Mouse (Mus musculus): ENCODE results near the gene Actn1. TPM values are rescaled to one million over a fixed set of nuclear protein-coding genes. Genes with fewer than 3 reads are reported as not detected.

Gene Actn1
- polyA plus RNA-seq, 1 experiment = 408 TPM

DNA sequence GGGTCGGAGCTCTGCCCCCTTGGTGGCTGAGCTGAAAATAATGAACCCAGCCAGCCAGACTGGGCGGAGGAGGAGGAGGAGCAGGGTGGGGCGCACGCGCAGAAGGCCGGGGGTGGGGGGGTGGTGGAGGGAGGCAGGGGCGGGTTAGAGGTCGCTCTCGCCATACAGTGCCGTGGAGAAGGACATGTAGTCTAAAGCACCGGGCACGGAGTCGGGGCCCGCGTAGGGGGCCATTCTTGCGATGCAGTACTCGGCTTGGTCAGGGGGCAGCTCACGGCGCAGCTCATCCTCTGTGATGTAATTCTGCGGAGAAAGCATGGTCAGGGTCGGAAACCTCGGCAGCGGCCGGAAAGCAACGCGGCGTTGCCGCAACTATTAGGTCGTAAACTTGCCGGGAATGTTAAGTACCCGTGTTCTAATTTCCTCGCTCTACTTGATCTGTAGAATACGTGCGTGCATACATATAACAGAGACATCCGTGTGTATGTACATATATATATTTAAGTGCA, 91.9 kb downstream of the Actn1 start:
- H3K36me3 ChIP-seq (replicated peaks; ENCODE audit: low read length) = peaks cover 87% of the 10 kb centered on the region
- peak overlapping the region; percentile 92 for H3K4me3 ChIP-seq (replicated peaks)
- no peak for TF ChIP-seq FLI1 (IDR thresholded peaks at IDR 0.05; ENCODE audit: low read length)
- TF ChIP-seq GATA1 (IDR thresholded peaks at IDR 0.05; ENCODE audit: borderline replicate concordance, low read length) = no peak
- no peaks in the 10 kb centered on the region for H3K27me3 ChIP-seq (replicated peaks)
- H3K9me3 ChIP-seq = no peaks in the 10 kb centered on the region
- H3K4me1 ChIP-seq = peaks cover 33% of the 10 kb centered on the region

DNA sequence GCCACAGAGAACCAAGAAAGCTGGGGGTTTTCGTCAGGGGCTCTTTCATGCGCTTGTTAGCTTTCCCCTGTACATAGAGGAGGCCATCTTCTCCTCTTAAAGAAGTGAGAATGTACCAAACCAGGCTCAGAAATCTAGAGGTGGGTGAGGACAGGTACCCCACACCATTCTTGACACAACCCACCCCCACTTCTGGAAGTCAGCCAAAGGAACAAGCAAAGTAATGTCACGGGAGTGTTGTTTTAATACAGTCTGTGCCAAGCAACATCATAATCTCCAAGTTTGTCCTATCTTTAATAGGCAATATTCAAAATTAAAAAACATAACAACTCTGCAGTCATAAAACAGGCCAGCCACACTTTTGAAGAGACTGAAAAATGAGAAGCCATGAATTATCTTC, 92.8 kb downstream of the Actn1 start:
- TF ChIP-seq GATA1 (IDR thresholded peaks at IDR 0.05; ENCODE audit: borderline replicate concordance, low read length) = no peak
- TF ChIP-seq FLI1 (IDR thresholded peaks at IDR 0.05; ENCODE audit: low read length) = no peak
- no peaks in the 10 kb centered on the region for H3K9me3 ChIP-seq
- H3K4me3 ChIP-seq (replicated peaks) = no peak overlapping the region
- no peaks in the 10 kb centered on the region for H3K27me3 ChIP-seq (replicated peaks)
- peaks cover 42% of the 10 kb centered on the region for H3K4me1 ChIP-seq
- peaks cover 81% of the 10 kb centered on the region for H3K36me3 ChIP-seq (replicated peaks; ENCODE audit: low read length)

DNA sequence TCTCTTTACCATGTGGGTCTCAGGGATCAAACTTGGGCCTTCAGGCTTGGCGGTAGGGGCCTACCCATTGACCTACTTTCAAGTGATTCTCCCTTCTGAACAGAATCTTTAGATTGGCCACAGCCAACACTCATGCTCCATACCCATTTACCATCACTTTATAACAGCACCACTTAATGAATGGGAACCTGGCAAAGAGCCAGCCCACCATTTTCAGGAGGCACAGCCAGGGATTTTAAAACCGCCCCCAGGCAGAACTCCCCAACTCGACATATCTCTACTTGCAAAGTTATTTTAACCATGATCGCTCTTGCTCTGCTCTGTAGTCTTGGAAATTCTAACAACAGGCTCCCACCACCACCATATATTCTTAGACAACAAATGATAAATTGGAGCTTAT, 93.5 kb downstream of the Actn1 start:
- peaks cover 78% of the 10 kb centered on the region for H3K36me3 ChIP-seq (replicated peaks; ENCODE audit: low read length)
- H3K27me3 ChIP-seq (replicated peaks) = no peaks in the 10 kb centered on the region
- peaks cover 49% of the 10 kb centered on the region for H3K4me1 ChIP-seq

DNA sequence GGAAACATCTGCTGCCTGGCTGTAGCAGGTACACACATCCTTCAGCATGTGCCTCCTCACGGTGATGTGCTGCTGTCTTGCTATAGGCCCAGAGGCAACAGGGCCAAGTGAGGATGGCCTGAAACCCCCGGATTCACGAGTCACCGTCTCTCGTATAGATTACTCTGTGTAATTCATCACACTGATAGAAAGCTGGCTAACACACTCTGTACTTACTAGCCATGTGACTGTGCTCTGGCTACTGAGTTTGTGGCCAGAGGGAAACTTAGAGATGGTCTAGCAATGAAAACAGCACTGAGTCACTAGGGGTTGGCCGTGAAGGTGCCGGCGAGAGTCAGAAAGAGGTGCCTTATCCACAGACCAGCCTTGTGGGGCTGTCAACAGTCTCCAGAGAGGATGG, 95.6 kb downstream of the Actn1 start:
- no peaks in the 10 kb centered on the region for H3K9me3 ChIP-seq
- H3K4me1 ChIP-seq = peaks cover 61% of the 10 kb centered on the region
- peak overlapping the region; percentile 38 for H3K4me3 ChIP-seq (replicated peaks)
- TF ChIP-seq FLI1 (IDR thresholded peaks at IDR 0.05; ENCODE audit: low read length) (no peak), GATA1 (IDR thresholded peaks at IDR 0.05; ENCODE audit: borderline replicate concordance, low read length) (no peak)
- peaks cover 58% of the 10 kb centered on the region for H3K36me3 ChIP-seq (replicated peaks; ENCODE audit: low read length)
- no peaks in the 10 kb centered on the region for H3K27me3 ChIP-seq (replicated peaks)

More for the DNA sequence above, 93.5 kb downstream of the Actn1 start:
- Histone ChIP-seq H3K4me3 (replicated peaks) (no peak overlapping the region), H3K9me3 (no peaks in the 10 kb centered on the region)
- no peak for TF ChIP-seq FLI1 (IDR thresholded peaks at IDR 0.05; ENCODE audit: low read length)
- TF ChIP-seq GATA1 (IDR thresholded peaks at IDR 0.05; ENCODE audit: borderline replicate concordance, low read length) = no peak

DNA sequence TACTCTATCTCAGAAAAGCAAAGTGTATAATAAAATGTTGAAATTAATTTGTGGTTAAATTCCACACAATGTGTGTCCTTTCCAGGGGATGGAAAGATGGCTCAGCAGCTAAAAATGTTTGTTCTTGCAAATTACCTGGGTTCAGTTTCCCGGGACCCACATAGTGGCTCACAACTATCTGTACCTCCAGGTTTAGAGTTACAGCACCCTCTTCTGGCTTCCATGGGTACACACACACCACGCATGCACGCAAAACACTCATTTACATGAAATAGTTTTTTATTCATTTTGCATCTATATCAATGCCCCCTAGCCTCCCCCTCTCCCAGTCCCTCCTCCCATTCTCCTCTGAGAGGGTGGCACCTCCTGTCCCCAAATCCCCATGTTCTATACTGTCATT, 97.7 kb downstream of the Actn1 start:
- peaks cover 43% of the 10 kb centered on the region for H3K36me3 ChIP-seq (replicated peaks; ENCODE audit: low read length)
- no peak overlapping the region for H3K4me3 ChIP-seq (replicated peaks)
- peaks cover 70% of the 10 kb centered on the region for H3K4me1 ChIP-seq
- H3K9me3 ChIP-seq = no peaks in the 10 kb centered on the region
- H3K27me3 ChIP-seq (replicated peaks) = no peaks in the 10 kb centered on the region
- no peak for TF ChIP-seq GATA1 (IDR thresholded peaks at IDR 0.05; ENCODE audit: borderline replicate concordance, low read length)
- TF ChIP-seq FLI1 (IDR thresholded peaks at IDR 0.05; ENCODE audit: low read length) = no peak

DNA sequence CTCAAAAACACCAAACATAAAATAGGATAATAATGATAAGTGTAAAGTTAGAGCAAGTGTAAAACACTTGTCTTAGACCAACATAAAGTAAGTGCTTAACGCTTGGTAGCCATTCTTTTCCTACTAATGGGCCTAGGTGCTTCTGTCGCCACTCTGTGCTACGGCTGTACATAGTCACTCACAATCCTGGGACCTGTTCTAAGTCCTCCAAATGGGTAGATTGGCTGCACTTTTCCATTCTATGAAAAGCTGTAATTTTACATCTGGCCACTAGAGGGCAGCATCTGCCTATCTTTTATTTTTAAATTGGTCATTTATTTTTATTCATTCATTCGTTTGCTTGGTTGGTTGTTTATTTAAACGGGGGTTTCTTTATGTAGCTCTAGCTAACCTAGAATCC, 102.5 kb downstream of the Actn1 start:
- Histone ChIP-seq H3K4me3 (replicated peaks) (peak overlapping the region; percentile 57), H3K9me3 (0 out of 2 replicates have a peak, but pooled peaks cover 2% of the 10 kb centered on the region), H3K27me3 (replicated peaks) (no peaks in the 10 kb centered on the region), H3K4me1 (peaks cover 65% of the 10 kb centered on the region), H3K36me3 (replicated peaks; ENCODE audit: low read length) (peaks cover 4% of the 10 kb centered on the region)
- TF ChIP-seq GATA1 (IDR thresholded peaks at IDR 0.05; ENCODE audit: borderline replicate concordance, low read length) = no peak
- no peak for TF ChIP-seq FLI1 (IDR thresholded peaks at IDR 0.05; ENCODE audit: low read length)

DNA sequence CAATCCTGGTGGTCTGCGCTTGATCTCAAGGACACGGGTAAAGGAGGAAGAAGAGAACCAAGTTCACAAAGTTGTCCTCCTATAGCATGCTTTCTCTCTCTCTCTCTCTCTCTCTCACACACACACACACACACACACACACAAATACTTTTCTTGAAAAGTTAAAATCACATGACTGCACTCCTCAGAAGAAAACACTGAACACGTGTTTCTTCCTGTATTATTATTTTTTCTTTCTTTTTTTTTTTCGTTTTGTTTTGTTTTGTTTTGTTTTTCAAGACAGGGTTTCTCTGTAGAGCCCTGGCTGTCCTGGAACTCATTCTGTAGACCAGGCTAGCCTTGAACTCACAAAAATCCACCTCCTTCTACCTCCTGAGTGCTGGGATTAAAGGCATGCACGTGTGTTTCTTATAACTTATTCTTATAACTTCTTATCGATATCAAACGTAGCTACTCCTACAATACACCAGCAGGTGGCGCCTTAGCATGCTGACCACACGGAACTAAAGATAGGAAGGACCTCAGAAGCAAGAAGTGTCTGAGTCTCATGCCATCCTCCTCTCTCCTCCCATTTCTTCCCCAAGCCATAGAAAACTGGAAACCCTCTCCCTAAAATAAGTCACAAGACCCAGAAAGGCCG, 106.4 kb downstream of the Actn1 start:
- peaks cover 42% of the 10 kb centered on the region for H3K4me1 ChIP-seq
- no peaks in the 10 kb centered on the region for H3K36me3 ChIP-seq (replicated peaks; ENCODE audit: low read length)
- peaks cover 8% of the 10 kb centered on the region; the same call in 1 of the 2 replicates for H3K9me3 ChIP-seq
- H3K27me3 ChIP-seq (replicated peaks) = no peaks in the 10 kb centered on the region
- no peak for TF ChIP-seq FLI1 (IDR thresholded peaks at IDR 0.05; ENCODE audit: low read length)
- no peak for TF ChIP-seq GATA1 (IDR thresholded peaks at IDR 0.05; ENCODE audit: borderline replicate concordance, low read length)
- peak overlapping the region; percentile 62 for H3K4me3 ChIP-seq (replicated peaks)

DNA sequence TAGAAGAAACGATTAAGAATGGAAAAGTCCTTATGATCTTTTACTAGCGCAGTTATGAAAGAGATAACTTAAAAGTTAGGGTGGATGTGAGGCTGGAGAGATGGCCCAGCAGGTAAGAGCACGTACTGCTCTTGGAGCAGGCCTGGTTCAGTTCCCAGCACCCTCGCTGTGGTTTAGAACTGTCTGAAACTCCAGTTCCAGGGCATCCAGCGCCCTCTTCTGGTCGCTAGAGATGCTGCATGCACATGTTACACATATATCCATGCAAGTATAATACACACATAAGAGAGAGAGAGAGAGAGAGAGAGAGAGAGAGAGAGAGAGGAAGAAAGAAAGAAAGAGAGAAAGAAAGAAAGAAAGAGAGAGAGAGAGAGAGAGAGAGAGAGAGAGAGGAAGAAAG, 107.1 kb downstream of the Actn1 start:
- Histone ChIP-seq H3K27me3 (replicated peaks) (no peaks in the 10 kb centered on the region), H3K4me1 (peaks cover 35% of the 10 kb centered on the region), H3K36me3 (replicated peaks; ENCODE audit: low read length) (no peaks in the 10 kb centered on the region), H3K9me3 (peaks cover 8% of the 10 kb centered on the region; the same call in 1 of the 2 replicates), H3K4me3 (replicated peaks) (no peak overlapping the region)
- TF ChIP-seq FLI1 (IDR thresholded peaks at IDR 0.05; ENCODE audit: low read length) (no peak), GATA1 (IDR thresholded peaks at IDR 0.05; ENCODE audit: borderline replicate concordance, low read length) (no peak)

DNA sequence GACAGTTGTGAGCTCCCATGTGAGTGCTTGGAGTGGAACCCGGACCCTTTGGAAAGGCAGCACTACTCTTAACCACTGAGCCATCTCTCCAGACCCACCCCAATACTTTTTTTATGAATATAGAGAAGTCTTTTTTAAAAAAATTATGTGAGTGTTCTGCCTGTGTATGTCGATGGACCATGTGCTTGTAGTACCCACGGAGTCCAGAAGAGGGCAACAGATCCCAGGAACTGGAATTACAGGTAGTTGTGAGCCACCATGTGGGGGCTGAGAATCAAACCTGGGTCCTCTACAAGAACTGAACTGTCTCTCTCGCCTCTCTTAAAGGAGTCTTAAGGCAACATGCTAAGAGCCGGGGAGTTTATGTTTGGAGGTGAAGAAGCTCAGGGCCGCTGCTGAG, 108.3 kb downstream of the Actn1 start:
- Histone ChIP-seq H3K27me3 (replicated peaks) (no peaks in the 10 kb centered on the region), H3K4me3 (replicated peaks) (no peak overlapping the region), H3K36me3 (replicated peaks; ENCODE audit: low read length) (no peaks in the 10 kb centered on the region), H3K9me3 (peaks cover 8% of the 10 kb centered on the region; the same call in 1 of the 2 replicates), H3K4me1 (peaks cover 34% of the 10 kb centered on the region)
- no peak for TF ChIP-seq FLI1 (IDR thresholded peaks at IDR 0.05; ENCODE audit: low read length)
- no peak for TF ChIP-seq GATA1 (IDR thresholded peaks at IDR 0.05; ENCODE audit: borderline replicate concordance, low read length)

DNA sequence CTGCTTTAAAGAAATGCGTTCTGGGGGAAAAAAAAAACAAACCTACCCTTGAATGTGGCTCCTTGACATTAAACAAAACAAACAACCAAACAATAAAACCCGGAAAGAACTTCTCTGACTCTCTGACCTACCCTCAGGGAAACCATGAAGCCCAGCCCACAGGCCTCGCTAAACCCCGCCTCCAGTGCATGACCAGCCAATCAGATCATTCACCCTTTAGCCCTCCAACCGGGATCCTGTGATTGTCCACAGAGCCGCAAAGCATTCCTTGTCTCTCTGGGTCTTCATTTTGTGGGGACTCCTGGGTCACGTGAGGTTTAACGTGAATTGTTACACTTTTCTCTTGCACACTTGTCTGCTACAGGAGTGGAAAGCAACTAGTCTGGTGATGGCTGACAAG, 109.5 kb downstream of the Actn1 start:
- TF ChIP-seq GATA1 (IDR thresholded peaks at IDR 0.05; ENCODE audit: borderline replicate concordance, low read length) (no peak), FLI1 (IDR thresholded peaks at IDR 0.05; ENCODE audit: low read length) (no peak)
- no peak overlapping the region for H3K4me3 ChIP-seq (replicated peaks)

More for the DNA sequence above, 109.5 kb downstream of the Actn1 start:
- Histone ChIP-seq H3K9me3 (peaks cover 8% of the 10 kb centered on the region; the same call in 1 of the 2 replicates), H3K27me3 (replicated peaks) (no peaks in the 10 kb centered on the region), H3K4me1 (peaks cover 32% of the 10 kb centered on the region), H3K36me3 (replicated peaks; ENCODE audit: low read length) (no peaks in the 10 kb centered on the region)
